Mouse (Mus musculus) neutrophil, adult 83 days (primary cell): ENCODE results near the gene Tmem88b. TPM values are rescaled to one million over a fixed set of nuclear protein-coding genes. Genes with fewer than 3 reads are reported as not detected.

Source experiments
- total RNA-seq, 2 experiments: library from RNA; stranded (reverse); gene quantifications; one replicate each; pipeline ENCODE4 v1.2.4; 2023

Gene Tmem88b
- total RNA-seq, result not detected

DNA sequence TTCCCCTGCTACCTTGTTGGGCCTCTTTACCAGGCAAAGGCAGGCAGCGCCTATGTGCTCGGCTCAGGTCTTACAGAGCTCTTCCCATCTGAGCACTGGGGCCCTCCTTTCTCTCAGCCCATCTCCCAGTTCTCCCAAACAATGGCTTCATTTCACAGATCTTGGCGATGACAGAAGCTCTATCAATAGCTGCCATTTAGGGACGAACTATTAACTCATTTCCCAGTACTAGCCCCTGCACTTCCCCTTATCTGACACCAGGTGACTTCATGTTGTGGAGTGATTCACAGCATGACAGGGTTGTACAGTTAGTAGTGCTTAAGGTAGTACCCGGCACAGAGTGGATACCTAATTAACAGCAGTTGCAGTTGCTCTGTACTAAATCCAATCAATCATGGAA lies at the start of gene Tmem88b:
Gene Tmem88b (minus strand): TSS at position 56 of the 400 bp plus-strand sequence.

DNA sequence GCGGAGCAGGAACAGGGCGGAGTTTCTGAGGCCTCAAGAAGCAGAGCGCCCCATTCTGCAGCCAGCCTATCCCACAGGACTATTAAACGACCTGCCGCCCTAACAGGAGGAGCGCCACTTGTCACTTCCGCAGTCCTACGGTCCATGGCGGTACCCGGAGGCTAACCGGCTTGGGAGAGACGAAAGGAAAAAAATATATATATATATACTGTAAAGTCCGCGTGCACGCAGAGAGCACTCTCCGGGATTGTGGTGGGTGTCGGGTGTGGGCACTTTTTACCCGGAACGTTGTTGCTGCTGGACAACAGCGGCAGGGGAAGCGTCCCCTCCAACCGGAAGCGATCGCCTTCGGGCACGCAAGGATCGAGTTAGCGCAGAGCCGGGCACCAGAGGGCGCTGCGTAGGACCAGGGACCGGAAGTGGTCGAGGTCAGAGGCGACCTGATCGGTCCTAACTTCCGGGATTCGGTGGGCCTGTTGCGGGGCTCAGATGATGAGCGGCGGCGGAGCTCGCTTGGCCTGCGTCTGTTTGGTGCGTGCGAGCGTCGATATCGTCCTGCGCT lies 45.6 kb upstream of the Tmem88b start, which contains the start of gene Aurkaip1:
Gene Aurkaip1 (plus strand): TSS at position 68 of the 562 bp plus-strand sequence.

DNA sequence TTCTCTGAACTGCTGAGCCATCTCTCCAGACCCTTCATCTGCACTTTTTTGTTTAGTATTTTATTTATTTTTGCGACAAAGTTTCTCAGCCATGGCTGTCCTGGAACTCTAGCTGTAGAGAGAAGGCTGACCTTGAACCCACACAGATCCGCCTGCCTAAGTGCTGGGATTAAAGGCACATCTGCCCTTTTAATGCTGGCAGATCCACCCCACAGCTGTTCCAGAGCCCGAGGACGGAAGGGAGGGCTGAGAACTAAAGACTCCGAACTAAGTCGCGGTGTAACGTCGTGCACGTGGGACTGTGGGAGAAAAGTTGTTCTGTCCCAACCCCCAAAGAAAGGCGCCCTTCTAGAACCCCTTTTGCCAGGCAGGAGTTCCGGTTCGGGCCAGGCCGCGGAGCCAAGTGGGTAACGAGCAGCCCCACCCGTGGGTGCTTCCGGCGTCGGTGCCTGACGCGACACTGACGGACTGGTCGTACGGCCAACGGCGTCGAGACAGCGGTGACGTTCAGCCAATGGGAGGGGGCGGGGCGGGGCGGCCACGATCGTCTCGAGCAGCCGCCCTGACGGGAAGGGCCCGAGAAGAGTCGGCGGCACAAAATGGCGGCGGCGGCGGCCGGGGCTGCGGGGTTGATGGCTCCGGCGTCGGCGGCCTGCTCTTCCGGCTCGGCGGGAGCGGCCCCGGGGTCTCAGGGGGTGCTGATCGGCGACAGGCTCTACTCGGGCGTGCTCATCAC lies 26.4 kb upstream of the Tmem88b start, which contains the start of gene Ccnl2:
Gene Ccnl2 (plus strand): TSS at position 561 of the 736 bp plus-strand sequence.

DNA sequence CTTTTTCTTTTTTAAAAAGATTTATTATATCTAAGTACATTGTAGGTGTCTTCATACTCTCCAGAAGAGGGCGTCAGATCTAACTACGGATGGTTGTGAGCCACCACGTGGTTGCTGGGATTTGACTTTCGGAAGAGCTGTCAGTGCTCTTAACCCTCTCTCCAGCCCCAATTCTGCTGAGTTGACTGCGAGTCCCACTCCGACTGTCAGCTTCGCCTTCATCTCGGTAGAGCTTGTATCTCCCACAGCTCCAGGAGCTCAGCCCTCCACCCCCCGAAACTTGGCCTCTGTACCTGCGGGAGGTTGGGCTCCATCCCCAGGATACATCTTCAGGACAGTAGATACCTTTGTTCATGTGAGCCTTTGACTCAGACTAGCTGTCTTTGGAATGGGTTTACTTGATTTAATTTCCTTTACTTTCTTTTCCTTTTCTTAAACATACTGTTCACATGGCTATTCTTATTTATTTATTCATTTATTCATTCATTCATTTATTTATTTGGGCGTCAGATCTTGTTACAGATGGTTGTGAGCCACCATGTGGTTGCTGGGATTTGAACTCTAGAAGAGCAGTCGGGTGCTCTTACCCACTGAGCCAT lies 17.2 kb upstream of the Tmem88b start, which contains the start of gene Mrpl20:
Gene Mrpl20 (plus strand): TSS at position 138 of the 599 bp plus-strand sequence.

DNA sequence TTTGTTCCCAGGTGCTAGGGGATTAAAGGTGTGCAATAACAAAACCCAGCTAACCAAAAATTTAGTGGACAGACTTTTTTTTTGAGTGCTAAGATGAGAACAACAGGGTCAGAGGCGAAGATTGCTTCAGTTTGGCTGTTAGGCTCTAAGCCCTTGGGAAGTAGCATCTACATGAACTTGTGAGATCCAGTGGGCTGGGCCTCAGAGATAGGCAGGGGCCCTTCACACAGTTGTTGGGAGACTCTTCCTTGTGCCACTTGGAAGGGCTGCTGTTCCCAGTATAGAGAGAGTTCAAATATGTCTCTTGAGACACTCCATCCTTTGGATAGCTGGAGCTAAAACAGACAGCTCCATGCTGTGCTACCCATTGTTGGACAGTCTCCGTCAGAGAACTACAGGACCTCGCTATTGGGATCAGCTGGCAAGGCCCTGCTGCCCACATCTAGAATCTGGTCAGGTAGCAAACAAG lies 4.4 kb upstream of the Tmem88b start, which contains the start of gene Ankrd65:
Gene Ankrd65 (plus strand): TSS at position 419 of the 469 bp plus-strand sequence.

DNA sequence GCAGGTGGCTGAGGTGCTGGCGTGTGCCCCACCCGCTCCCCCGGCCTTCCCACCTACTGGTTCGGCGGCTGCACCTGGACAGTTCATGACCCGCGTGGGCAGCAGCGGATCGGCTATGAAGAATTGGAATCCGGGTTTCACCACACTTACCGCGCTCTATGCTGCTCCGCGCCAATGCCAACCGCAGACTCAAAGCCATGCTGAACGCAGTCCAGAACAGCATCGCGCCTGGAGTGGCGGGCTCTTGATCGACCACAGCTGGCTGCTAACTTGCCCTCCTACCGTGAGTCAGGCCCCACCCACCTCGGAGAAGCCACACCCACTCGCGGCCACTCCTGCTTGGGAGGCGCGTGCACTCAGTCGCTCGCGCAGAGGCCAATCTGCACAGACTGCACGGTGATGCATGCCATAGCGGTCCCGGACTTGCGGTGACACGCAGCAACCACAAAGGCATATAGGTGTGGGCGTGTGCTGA lies 11.4 kb downstream of the Tmem88b start, which contains the start of gene Vwa1:
Gene Vwa1 (minus strand): TSS at position 419 of the 475 bp plus-strand sequence.

DNA sequence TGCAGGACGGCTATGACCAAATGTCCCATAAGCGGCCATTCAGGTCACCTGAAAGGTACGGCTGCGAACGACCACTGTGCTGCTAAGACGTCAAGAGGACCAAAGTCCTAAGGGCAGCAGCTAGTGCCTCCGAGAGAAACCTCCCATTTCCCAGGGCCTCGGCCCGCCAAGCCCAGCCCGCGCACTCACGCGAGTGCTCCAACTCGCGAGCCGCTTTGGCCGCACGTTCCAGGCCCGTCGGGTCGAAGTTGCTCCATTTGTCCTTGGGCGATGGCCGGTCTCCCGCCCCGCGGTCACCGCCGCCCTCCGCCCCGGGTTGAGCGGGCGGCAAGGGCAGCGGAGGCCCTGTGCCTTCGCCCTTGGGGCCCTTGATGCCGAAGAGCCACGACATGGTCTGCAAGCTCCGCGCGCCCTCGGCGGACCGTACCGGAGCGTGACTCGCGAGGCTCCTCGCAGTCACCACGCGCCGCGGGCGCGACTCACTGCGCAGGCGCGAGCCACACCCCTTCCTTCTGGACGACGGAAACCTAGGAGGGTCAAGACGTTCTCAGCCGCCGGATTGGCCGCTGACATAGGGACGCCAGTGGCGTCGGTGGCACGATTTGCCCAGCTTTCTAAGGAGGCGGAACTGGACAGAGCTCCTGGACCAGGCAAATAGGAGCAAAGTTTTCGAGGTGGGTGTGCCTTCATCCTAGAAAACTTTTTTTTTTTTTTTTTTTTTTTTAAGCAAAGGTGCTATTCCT lies 24.9 kb downstream of the Tmem88b start, which contains the start of gene Atad3a:
Gene Atad3a (minus strand): TSS at position 481 of the 743 bp plus-strand sequence.

DNA sequence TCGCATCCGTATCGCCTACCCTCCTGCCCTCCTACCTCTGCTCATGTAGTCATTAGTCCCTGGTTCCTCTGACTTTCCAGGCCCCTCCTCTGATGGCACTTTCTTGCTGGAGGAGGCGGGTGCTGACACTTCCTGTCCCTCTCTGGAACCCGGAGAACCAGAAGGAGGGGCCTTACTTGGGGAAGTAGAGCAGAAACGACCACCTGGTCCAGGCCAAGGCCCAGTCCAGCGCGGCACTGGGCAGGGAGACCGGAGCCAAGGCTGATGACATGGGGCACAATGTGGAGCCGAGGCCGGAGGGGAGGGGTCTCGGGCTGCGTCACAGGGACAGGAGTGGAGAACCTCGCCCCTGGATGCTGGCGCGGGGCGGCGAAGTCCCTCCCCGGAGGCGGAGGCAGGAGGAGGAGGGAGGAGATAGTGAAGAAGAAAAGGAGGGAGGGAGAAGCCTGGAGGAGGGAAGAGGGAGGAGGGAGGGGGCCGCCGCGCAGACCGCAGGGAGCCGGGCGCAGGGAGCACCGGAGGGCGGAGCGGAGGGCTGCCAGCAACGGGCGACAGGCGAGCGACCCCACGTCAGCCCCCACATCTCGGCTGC lies 51.2 kb downstream of the Tmem88b start, which contains the start of gene Tmem240:
Gene Tmem240 (plus strand): TSS at position 451 of the 592 bp plus-strand sequence.

Other genes starting within 250 kb of the Tmem88b start
- gene Nadk, start 223.5 kb downstream of the Tmem88b start, total RNA-seq, result 100 to 1,000 TPM; 330 to 334 TPM
- gene Slc35e2, start 184.5 kb downstream of the Tmem88b start, total RNA-seq, result 10 to 100 TPM; 16.7 to 17.2 TPM
- gene Cdk11b, start 161.0 kb downstream of the Tmem88b start, total RNA-seq, result 100 to 1,000 TPM; 112 to 122 TPM
- gene Gm10563, start 140.5 kb downstream of the Tmem88b start, total RNA-seq, result not detected
- under 1 TPM; 0.39 to 0.75 TPM for gene Mmp23, start 132.5 kb downstream of the Tmem88b start, total RNA-seq
- gene Mib2, start 116.7 kb downstream of the Tmem88b start, total RNA-seq, result 10 to 100 TPM; 36.8 TPM
- under 1 TPM; 0.49 to 0.57 TPM for gene Fndc10, start 91.5 kb downstream of the Tmem88b start, total RNA-seq
- gene Ssu72, start 81.1 kb downstream of the Tmem88b start, total RNA-seq, result 10 to 100 TPM; 87.7 to 96.0 TPM
- gene Tmem240, start 51.1 kb downstream of the Tmem88b start, total RNA-seq, result under 1 TPM; 0.18 to 0.20 TPM
- 10 to 100 TPM; 14.9 to 15.3 TPM for gene Atad3a, start 24.8 kb downstream of the Tmem88b start, total RNA-seq
- gene Vwa1, start 11.2 kb downstream of the Tmem88b start, total RNA-seq, result under 1 TPM; 0.09 to 0.11 TPM
- gene Ankrd65, start 4.6 kb upstream of the Tmem88b start, total RNA-seq, result not detected
- gene Mrpl20, start 17.0 kb upstream of the Tmem88b start, total RNA-seq, result 10 to 100 TPM; 47.8 to 55.1 TPM
- gene Ccnl2, start 26.6 kb upstream of the Tmem88b start, total RNA-seq, result 100 to 1,000 TPM; 114 to 134 TPM
- 10 to 100 TPM; 81.9 to 91.0 TPM for gene Aurkaip1, start 45.4 kb upstream of the Tmem88b start, total RNA-seq
- 1 to 10 TPM in 1 of 2 experiments, under 1 TPM in 1; 0.57 to 1.3 TPM for gene Mxra8, start 53.8 kb upstream of the Tmem88b start, total RNA-seq
- 10 to 100 TPM; 43.2 to 47.3 TPM for gene Dvl1, start 61.5 kb upstream of the Tmem88b start, total RNA-seq
- 1 to 10 TPM; 2.5 to 2.7 TPM for gene Tas1r3, start 77.5 kb upstream of the Tmem88b start, total RNA-seq
- gene Cptp, start 83.6 kb upstream of the Tmem88b start, total RNA-seq, result 10 to 100 TPM; 17.2 to 22.4 TPM
- gene Ints11, start 83.7 kb upstream of the Tmem88b start, total RNA-seq, result 10 to 100 TPM; 35.3 to 37.1 TPM
- 10 to 100 TPM; 10.8 to 11.2 TPM for gene Pusl1, start 105.9 kb upstream of the Tmem88b start, total RNA-seq
- gene Acap3, start 105.9 kb upstream of the Tmem88b start, total RNA-seq, result 10 to 100 TPM; 59.6 to 69.9 TPM
- gene Ube2j2, start 158.0 kb upstream of the Tmem88b start, total RNA-seq, result 10 to 100 TPM; 59.5 to 79.0 TPM
- 10 to 100 TPM; 30.9 to 60.7 TPM for gene C1qtnf12, start 176.4 kb upstream of the Tmem88b start, total RNA-seq
- gene B3galt6, start 206.8 kb upstream of the Tmem88b start, total RNA-seq, result 1 to 10 TPM; 2.5 TPM
- gene Sdf4, start 207.0 kb upstream of the Tmem88b start, total RNA-seq, result 100 to 1,000 TPM; 107 to 110 TPM
- gene Tnfrsf4, start 228.0 kb upstream of the Tmem88b start, total RNA-seq, result 1 to 10 TPM; 1.5 to 2.8 TPM
- gene Tnfrsf18, start 240.3 kb upstream of the Tmem88b start, total RNA-seq, result 1 to 10 TPM; 3.2 to 4.0 TPM